Mouse (Mus musculus): ENCODE data around the gene Dcp1a. TPM values are rescaled to one million over a fixed set of nuclear protein-coding genes. Genes with fewer than 3 reads are reported as not detected.

Dcp1a gene
- polyA plus RNA-seq, 1 experiment: 20.8 TPM

GRCm38 (mm10) chr14:30494998-30495397 is 15.7 kb downstream of the Dcp1a start:
- WGBS: 62% methylated on average over 6 of the region's 6 CpGs
- Histone ChIP-seq H3K27ac (ENCODE audit: insufficient read depth, low read length) (no peak overlapping the region), H3K4me1 (ENCODE audit: control insufficient read depth, insufficient read depth, low read length) (peaks cover 4% of the 10 kb centered on the region; the same call in 1 of the 2 replicates), H3K4me3 (replicated peaks; ENCODE audit: insufficient read depth, low read depth, low read length) (no peak overlapping the region), H3K27me3 (ENCODE audit: control insufficient read depth, insufficient read depth, low read length) (no peaks in the 10 kb centered on the region)
- no peak for TF ChIP-seq POLR2A (IDR thresholded peaks at IDR 0.05; ENCODE audit: borderline replicate concordance, insufficient read depth, low read length)
- TF ChIP-seq CTCF (IDR thresholded peaks at IDR 0.05; ENCODE audit: borderline replicate concordance, insufficient read depth, low read depth, low read length): no peak
- no peak for DNase-seq

GRCm38 (mm10) chr14:30498202-30498601 is 18.9 kb downstream of the Dcp1a start:
- H3K4me3 ChIP-seq (replicated peaks; ENCODE audit: insufficient read depth, low read depth, low read length): no peak overlapping the region
- H3K4me1 ChIP-seq (ENCODE audit: control insufficient read depth, insufficient read depth, low read length): peaks cover 4% of the 10 kb centered on the region; the same call in 1 of the 2 replicates
- TF ChIP-seq POLR2A (IDR thresholded peaks at IDR 0.05; ENCODE audit: borderline replicate concordance, insufficient read depth, low read length) (no peak), CTCF (IDR thresholded peaks at IDR 0.05; ENCODE audit: borderline replicate concordance, insufficient read depth, low read depth, low read length) (no peak)
- H3K27ac ChIP-seq (ENCODE audit: insufficient read depth, low read length): no peak overlapping the region
- 7% methylated on average over 2 of the region's 2 CpGs for WGBS
- no peaks in the 10 kb centered on the region for H3K27me3 ChIP-seq (ENCODE audit: control insufficient read depth, insufficient read depth, low read length)
- DNase-seq: peak; percentile 87 to 93

GRCm38 (mm10) chr14:30504990-30505389 is 25.7 kb downstream of the Dcp1a start:
- Histone ChIP-seq H3K4me1 (ENCODE audit: control insufficient read depth, insufficient read depth, low read length) (no peaks in the 10 kb centered on the region), H3K27ac (ENCODE audit: insufficient read depth, low read length) (no peak overlapping the region), H3K4me3 (replicated peaks; ENCODE audit: insufficient read depth, low read depth, low read length) (no peak overlapping the region), H3K27me3 (ENCODE audit: control insufficient read depth, insufficient read depth, low read length) (no peaks in the 10 kb centered on the region)
- TF ChIP-seq POLR2A (IDR thresholded peaks at IDR 0.05; ENCODE audit: borderline replicate concordance, insufficient read depth, low read length) (no peak), CTCF (IDR thresholded peaks at IDR 0.05; ENCODE audit: borderline replicate concordance, insufficient read depth, low read depth, low read length) (no peak)
- 95% methylated on average over 5 of the region's 5 CpGs for WGBS
- DNase-seq: no peak

- 94% methylated on average over 6 of the region's 6 CpGs for WGBS
Observed at GRCm38 (mm10) chr14:30510214-30510763, 31.0 kb downstream of the Dcp1a start.

GRCm38 (mm10) chr14:30512896-30513295 is 33.6 kb downstream of the Dcp1a start:
- no peak overlapping the region for H3K4me3 ChIP-seq (replicated peaks; ENCODE audit: insufficient read depth, low read depth, low read length)
- no peak for DNase-seq
- H3K27me3 ChIP-seq (ENCODE audit: control insufficient read depth, insufficient read depth, low read length): no peaks in the 10 kb centered on the region
- WGBS: 66% methylated on average over 5 of the region's 5 CpGs
- H3K27ac ChIP-seq (ENCODE audit: insufficient read depth, low read length): no peak overlapping the region
- no peak for TF ChIP-seq CTCF (IDR thresholded peaks at IDR 0.05; ENCODE audit: borderline replicate concordance, insufficient read depth, low read depth, low read length)
- peaks cover 2% of the 10 kb centered on the region; the same call in 1 of the 2 replicates for H3K4me1 ChIP-seq (ENCODE audit: control insufficient read depth, insufficient read depth, low read length)

More at GRCm38 (mm10) chr14:30510214-30510763, 31.0 kb downstream of the Dcp1a start:
- no peak overlapping the region for H3K4me3 ChIP-seq (replicated peaks; ENCODE audit: insufficient read depth, low read depth, low read length)
- H3K4me1 ChIP-seq (ENCODE audit: control insufficient read depth, insufficient read depth, low read length): no peaks in the 10 kb centered on the region
- no peak for DNase-seq
- no peaks in the 10 kb centered on the region for H3K27me3 ChIP-seq (ENCODE audit: control insufficient read depth, insufficient read depth, low read length)
- TF ChIP-seq POLR2A (IDR thresholded peaks at IDR 0.05; ENCODE audit: borderline replicate concordance, insufficient read depth, low read length) (no peak), CTCF (IDR thresholded peaks at IDR 0.05; ENCODE audit: borderline replicate concordance, insufficient read depth, low read depth, low read length) (no peak)
- H3K27ac ChIP-seq (ENCODE audit: insufficient read depth, low read length): no peak overlapping the region

- no peak overlapping the region for H3K4me3 ChIP-seq (replicated peaks; ENCODE audit: insufficient read depth, low read depth, low read length)
- TF ChIP-seq POLR2A (IDR thresholded peaks at IDR 0.05; ENCODE audit: borderline replicate concordance, insufficient read depth, low read length): no peak
- peak; percentile 74 for TF ChIP-seq CTCF (IDR thresholded peaks at IDR 0.05; ENCODE audit: borderline replicate concordance, insufficient read depth, low read depth, low read length)
- peaks cover 2% of the 10 kb centered on the region; the same call in 1 of the 2 replicates for H3K4me1 ChIP-seq (ENCODE audit: control insufficient read depth, insufficient read depth, low read length)
- H3K27ac ChIP-seq (ENCODE audit: insufficient read depth, low read length): no peak overlapping the region
- no peaks in the 10 kb centered on the region for H3K27me3 ChIP-seq (ENCODE audit: control insufficient read depth, insufficient read depth, low read length)
- DNase-seq: peak; percentile 81 to 91
- 35% methylated on average over 13 of the region's 13 CpGs for WGBS
Observed at GRCm38 (mm10) chr14:30515931-30516723, 36.8 kb downstream of the Dcp1a start.

- H3K27ac ChIP-seq (ENCODE audit: insufficient read depth, low read length): no peak overlapping the region
- no peak overlapping the region for H3K4me3 ChIP-seq (replicated peaks; ENCODE audit: insufficient read depth, low read depth, low read length)
- H3K27me3 ChIP-seq (ENCODE audit: control insufficient read depth, insufficient read depth, low read length): no peaks in the 10 kb centered on the region
- H3K4me1 ChIP-seq (ENCODE audit: control insufficient read depth, insufficient read depth, low read length): peaks cover 2% of the 10 kb centered on the region; the same call in 1 of the 2 replicates
- TF ChIP-seq POLR2A (IDR thresholded peaks at IDR 0.05; ENCODE audit: borderline replicate concordance, insufficient read depth, low read length) (no peak), CTCF (IDR thresholded peaks at IDR 0.05; ENCODE audit: borderline replicate concordance, insufficient read depth, low read depth, low read length) (no peak)
- 36% methylated on average over 5 of the region's 5 CpGs for WGBS
- no peak for DNase-seq
Observed at GRCm38 (mm10) chr14:30519323-30519722, 40.0 kb downstream of the Dcp1a start.

- 76% methylated on average over 6 of the region's 6 CpGs for WGBS
- H3K4me1 ChIP-seq (ENCODE audit: control insufficient read depth, insufficient read depth, low read length): no peaks in the 10 kb centered on the region
- H3K27ac ChIP-seq (ENCODE audit: insufficient read depth, low read length): 0 out of 2 replicates have a peak overlapping the region, but pooled peaks have one; percentile 5
- no peak for DNase-seq
- H3K27me3 ChIP-seq (ENCODE audit: control insufficient read depth, insufficient read depth, low read length): no peaks in the 10 kb centered on the region
- no peak overlapping the region for H3K4me3 ChIP-seq (replicated peaks; ENCODE audit: insufficient read depth, low read depth, low read length)
- TF ChIP-seq CTCF (IDR thresholded peaks at IDR 0.05; ENCODE audit: borderline replicate concordance, insufficient read depth, low read depth, low read length) (no peak), POLR2A (IDR thresholded peaks at IDR 0.05; ENCODE audit: borderline replicate concordance, insufficient read depth, low read length) (no peak)
Observed at GRCm38 (mm10) chr14:30523356-30523755, 44.0 kb downstream of the Dcp1a start.

All from cerebellum, adult 2 months (tissue).